Mouse (Mus musculus): ENCODE measurements around the gene Gm10097. TPM values are rescaled to one million over a fixed set of nuclear protein-coding genes. Genes with fewer than 3 reads are reported as not detected.

The Gm10097 gene
- 0.19 TPM in 2 replicates for polyA plus RNA-seq (2015; fragmentation: Nextera tagmentation; extraction: Ambion mirVana)

DNA sequence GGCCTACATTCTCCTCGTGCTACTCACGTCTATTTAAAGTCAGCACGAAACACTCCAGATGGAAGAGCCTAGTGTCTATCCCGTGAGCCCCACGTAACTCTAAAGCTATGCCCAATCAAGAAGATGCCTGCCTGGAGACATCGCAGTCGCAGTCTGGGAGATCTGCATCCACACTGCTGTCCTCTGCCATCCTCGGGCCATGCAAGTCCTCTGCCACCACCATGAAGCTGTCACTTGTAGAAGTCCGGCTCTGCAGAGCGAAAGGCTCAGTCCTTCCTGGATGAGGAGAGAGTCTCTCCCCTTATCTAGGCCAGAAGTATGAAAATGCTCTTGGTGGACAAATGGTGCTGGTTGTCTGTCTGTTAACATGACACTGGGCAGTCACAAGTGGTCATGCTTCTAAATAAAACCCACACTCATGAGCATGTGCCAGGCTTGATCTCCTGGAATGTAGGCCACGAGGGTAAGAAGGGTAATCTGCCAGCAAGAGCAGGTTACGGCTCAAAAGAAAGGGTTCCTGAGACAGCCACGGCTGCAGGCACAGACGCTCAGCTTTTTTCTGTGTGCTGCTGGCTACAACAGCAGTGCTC is at the start of gene Gm10097:
Gene Gm10097, plus strand, starts transcription at position 517 of the 590 bp plus-strand sequence.
- no peak within 1 kb of the TSS for H3K9ac ChIP-seq (ENCODE audit: low read depth, low read length)
- ATAC-seq: no peak
- H3K4me2 ChIP-seq (ENCODE audit: low read length): no peak within 1 kb of the TSS
- no peak within 1 kb of the TSS for H3K27ac ChIP-seq (ENCODE audit: low read length)
- no peaks in the 10 kb centered on the region for H3K4me1 ChIP-seq (ENCODE audit: control insufficient read depth, insufficient read depth, low read length)
- H3K9me3 ChIP-seq (replicated peaks; ENCODE audit: control insufficient read depth, low read length, poor library complexity, severe bottlenecking): no peaks in the 10 kb centered on the region
- H3K27me3 ChIP-seq (ENCODE audit: control insufficient read depth, insufficient read depth, low read depth, low read length): no peaks in the 10 kb centered on the region
- no peak within 1 kb of the TSS for H3K4me3 ChIP-seq (ENCODE audit: low read depth, low read length)
- H3K36me3 ChIP-seq (ENCODE audit: control insufficient read depth, insufficient read depth, low read length): peaks cover 7% of the 10 kb centered on the region
- WGBS: 85% methylated on average over 14 of the region's 14 CpGs

DNA sequence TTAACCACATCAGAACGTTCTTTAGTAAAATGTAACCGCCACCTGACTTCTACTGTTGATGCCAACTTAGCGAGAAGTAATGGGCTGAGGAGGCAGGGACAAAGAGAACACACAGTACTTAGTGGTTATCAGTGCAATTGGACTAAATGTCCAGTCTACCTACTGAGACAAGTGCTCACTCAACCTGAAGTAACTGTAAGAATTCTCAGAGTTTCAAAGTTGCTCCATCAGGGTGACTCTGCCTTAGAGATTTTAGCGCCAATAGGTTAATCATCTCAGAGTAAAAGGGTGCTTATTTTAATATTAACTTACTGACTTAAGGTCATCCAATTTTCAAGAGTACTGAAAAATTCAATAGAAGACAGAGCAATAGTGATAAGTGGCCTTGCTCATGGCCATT is 43.1 kb upstream of the Gm10097 start:
- Histone ChIP-seq H3K4me2 (ENCODE audit: low read length) (no peak overlapping the region), H3K4me1 (ENCODE audit: control insufficient read depth, insufficient read depth, low read length) (no peaks in the 10 kb centered on the region), H3K27ac (ENCODE audit: low read length) (no peak overlapping the region), H3K27me3 (ENCODE audit: control insufficient read depth, insufficient read depth, low read depth, low read length) (no peaks in the 10 kb centered on the region), H3K9me3 (replicated peaks; ENCODE audit: control insufficient read depth, low read length, poor library complexity, severe bottlenecking) (no peaks in the 10 kb centered on the region), H3K4me3 (ENCODE audit: low read depth, low read length) (no peak overlapping the region), H3K9ac (ENCODE audit: low read depth, low read length) (no peak overlapping the region), H3K36me3 (ENCODE audit: control insufficient read depth, insufficient read depth, low read length) (peaks cover 4% of the 10 kb centered on the region)
- no peak for ATAC-seq
- WGBS: 96% methylated on average over 4 of the region's 4 CpGs

DNA sequence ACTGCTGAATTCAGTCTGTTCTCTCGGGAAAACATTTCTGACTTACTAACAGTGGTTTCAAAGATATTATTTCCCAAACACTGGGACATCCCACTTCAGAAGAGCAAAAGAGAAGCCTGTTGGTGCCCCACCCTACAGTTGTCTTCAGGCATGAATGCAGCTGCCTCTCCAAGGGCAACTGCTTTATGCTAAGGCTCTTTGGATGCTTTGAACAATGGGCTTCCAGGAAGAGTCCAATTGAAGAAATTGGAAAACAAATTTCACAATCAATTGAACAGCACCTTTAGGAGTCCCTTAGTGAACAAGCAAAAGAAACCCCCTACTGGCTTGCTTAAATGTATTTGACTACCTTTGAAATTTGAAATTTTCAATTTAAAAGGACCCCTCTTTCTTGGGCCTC is 41.8 kb upstream of the Gm10097 start:
- no peak for ATAC-seq
- Histone ChIP-seq H3K27me3 (ENCODE audit: control insufficient read depth, insufficient read depth, low read depth, low read length) (no peaks in the 10 kb centered on the region), H3K4me2 (ENCODE audit: low read length) (no peak overlapping the region), H3K9me3 (replicated peaks; ENCODE audit: control insufficient read depth, low read length, poor library complexity, severe bottlenecking) (no peaks in the 10 kb centered on the region), H3K9ac (ENCODE audit: low read depth, low read length) (no peak overlapping the region), H3K36me3 (ENCODE audit: control insufficient read depth, insufficient read depth, low read length) (peaks cover 11% of the 10 kb centered on the region), H3K4me1 (ENCODE audit: control insufficient read depth, insufficient read depth, low read length) (no peaks in the 10 kb centered on the region), H3K27ac (ENCODE audit: low read length) (no peak overlapping the region), H3K4me3 (ENCODE audit: low read depth, low read length) (no peak overlapping the region)
- 85% methylated on average over 1 of the region's 1 CpGs for WGBS

DNA sequence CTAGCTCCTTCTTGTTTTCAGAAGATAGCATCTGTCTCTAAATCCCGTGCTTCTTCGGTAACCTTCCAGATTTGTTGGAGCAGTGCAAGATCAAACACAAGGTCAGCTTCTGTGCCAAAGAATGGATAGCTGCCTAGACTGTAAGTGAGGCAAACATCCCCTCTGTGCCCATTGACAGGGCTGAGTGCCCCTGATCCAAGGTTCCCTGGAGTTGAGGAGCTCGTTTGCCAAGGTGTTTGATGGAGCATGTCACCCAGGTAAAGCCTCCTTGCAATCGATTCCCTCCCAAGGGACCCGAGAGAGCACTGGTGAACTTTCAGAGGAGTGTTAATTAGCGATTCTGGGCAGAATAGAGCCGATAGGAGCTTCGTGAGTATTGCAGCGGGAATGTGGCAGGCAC is 40.7 kb upstream of the Gm10097 start:
- Histone ChIP-seq H3K4me1 (ENCODE audit: control insufficient read depth, insufficient read depth, low read length) (no peaks in the 10 kb centered on the region), H3K27me3 (ENCODE audit: control insufficient read depth, insufficient read depth, low read depth, low read length) (no peaks in the 10 kb centered on the region), H3K9ac (ENCODE audit: low read depth, low read length) (no peak overlapping the region), H3K36me3 (ENCODE audit: control insufficient read depth, insufficient read depth, low read length) (peaks cover 19% of the 10 kb centered on the region), H3K9me3 (replicated peaks; ENCODE audit: control insufficient read depth, low read length, poor library complexity, severe bottlenecking) (no peaks in the 10 kb centered on the region), H3K27ac (ENCODE audit: low read length) (no peak overlapping the region), H3K4me3 (ENCODE audit: low read depth, low read length) (no peak overlapping the region), H3K4me2 (ENCODE audit: low read length) (no peak overlapping the region)
- WGBS: 86% methylated on average over 9 of the region's 9 CpGs
- no peak for ATAC-seq

- no peak for ATAC-seq
- H3K4me3 ChIP-seq (ENCODE audit: low read depth, low read length): no peak overlapping the region
- no peaks in the 10 kb centered on the region for H3K9me3 ChIP-seq (replicated peaks; ENCODE audit: control insufficient read depth, low read length, poor library complexity, severe bottlenecking)
- no peaks in the 10 kb centered on the region for H3K27me3 ChIP-seq (ENCODE audit: control insufficient read depth, insufficient read depth, low read depth, low read length)
- H3K27ac ChIP-seq (ENCODE audit: low read length): no peak overlapping the region
- H3K9ac ChIP-seq (ENCODE audit: low read depth, low read length): no peak overlapping the region
- no peaks in the 10 kb centered on the region for H3K4me1 ChIP-seq (ENCODE audit: control insufficient read depth, insufficient read depth, low read length)
- 95% methylated on average over 2 of the region's 2 CpGs for WGBS
- no peak overlapping the region for H3K4me2 ChIP-seq (ENCODE audit: low read length)
- H3K36me3 ChIP-seq (ENCODE audit: control insufficient read depth, insufficient read depth, low read length): peaks cover 19% of the 10 kb centered on the region
Measured at GRCm38 (mm10) chr10:5029161-5029560, 39.8 kb upstream of the Gm10097 start.

GRCm38 (mm10) chr10:5029883-5030282 is 39.1 kb upstream of the Gm10097 start:
- no peaks in the 10 kb centered on the region for H3K9me3 ChIP-seq (replicated peaks; ENCODE audit: control insufficient read depth, low read length, poor library complexity, severe bottlenecking)
- no peak overlapping the region for H3K4me3 ChIP-seq (ENCODE audit: low read depth, low read length)
- no peak overlapping the region for H3K27ac ChIP-seq (ENCODE audit: low read length)
- no peaks in the 10 kb centered on the region for H3K4me1 ChIP-seq (ENCODE audit: control insufficient read depth, insufficient read depth, low read length)
- peaks cover 19% of the 10 kb centered on the region for H3K36me3 ChIP-seq (ENCODE audit: control insufficient read depth, insufficient read depth, low read length)
- no peak overlapping the region for H3K9ac ChIP-seq (ENCODE audit: low read depth, low read length)
- H3K4me2 ChIP-seq (ENCODE audit: low read length): no peak overlapping the region
- ATAC-seq: no peak
- WGBS: 93% methylated on average over 1 of the region's 1 CpGs
- H3K27me3 ChIP-seq (ENCODE audit: control insufficient read depth, insufficient read depth, low read depth, low read length): no peaks in the 10 kb centered on the region

- no peak for ATAC-seq
- 35% methylated on average over 15 of the region's 15 CpGs for WGBS
Measured at GRCm38 (mm10) chr10:5032192-5033048, 36.6 kb upstream of the Gm10097 start.

DNA sequence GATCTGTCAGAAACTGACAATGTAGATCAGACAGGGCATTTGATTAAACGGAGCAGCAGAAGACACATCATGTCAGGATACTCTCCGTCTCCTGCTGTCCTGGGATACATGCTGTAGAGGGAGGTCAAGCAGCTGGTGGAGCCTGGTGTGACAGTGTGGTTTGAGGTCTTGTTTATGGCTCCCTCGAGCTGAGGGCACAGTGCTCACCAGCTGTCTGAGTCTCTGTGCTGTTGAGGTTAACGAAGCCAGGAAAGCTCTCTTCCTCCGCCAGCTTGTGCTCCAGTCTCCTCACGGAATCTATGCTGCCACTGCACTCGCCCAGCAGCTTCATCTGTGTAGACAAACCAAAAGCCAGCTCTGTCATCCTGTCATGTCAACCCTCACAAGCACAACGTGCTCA is 27.7 kb upstream of the Gm10097 start:
- Histone ChIP-seq H3K4me2 (ENCODE audit: low read length) (no peak overlapping the region), H3K27me3 (ENCODE audit: control insufficient read depth, insufficient read depth, low read depth, low read length) (no peaks in the 10 kb centered on the region), H3K36me3 (ENCODE audit: control insufficient read depth, insufficient read depth, low read length) (peaks cover 38% of the 10 kb centered on the region), H3K4me1 (ENCODE audit: control insufficient read depth, insufficient read depth, low read length) (no peaks in the 10 kb centered on the region), H3K9ac (ENCODE audit: low read depth, low read length) (no peak overlapping the region), H3K9me3 (replicated peaks; ENCODE audit: control insufficient read depth, low read length, poor library complexity, severe bottlenecking) (no peaks in the 10 kb centered on the region), H3K27ac (ENCODE audit: low read length) (no peak overlapping the region), H3K4me3 (ENCODE audit: low read depth, low read length) (no peak overlapping the region)
- no peak for ATAC-seq
- WGBS: 79% methylated on average over 8 of the region's 8 CpGs

More at GRCm38 (mm10) chr10:5032192-5033048, 36.6 kb upstream of the Gm10097 start:
- H3K9ac ChIP-seq (ENCODE audit: low read depth, low read length): no peak overlapping the region
- no peaks in the 10 kb centered on the region for H3K27me3 ChIP-seq (ENCODE audit: control insufficient read depth, insufficient read depth, low read depth, low read length)
- H3K4me2 ChIP-seq (ENCODE audit: low read length): no peak overlapping the region
- no peaks in the 10 kb centered on the region for H3K9me3 ChIP-seq (replicated peaks; ENCODE audit: control insufficient read depth, low read length, poor library complexity, severe bottlenecking)
- H3K4me3 ChIP-seq (ENCODE audit: low read depth, low read length): no peak overlapping the region
- no peak overlapping the region for H3K27ac ChIP-seq (ENCODE audit: low read length)
- no peaks in the 10 kb centered on the region for H3K4me1 ChIP-seq (ENCODE audit: control insufficient read depth, insufficient read depth, low read length)
- peaks cover 22% of the 10 kb centered on the region for H3K36me3 ChIP-seq (ENCODE audit: control insufficient read depth, insufficient read depth, low read length)

- Histone ChIP-seq H3K4me1 (ENCODE audit: control insufficient read depth, insufficient read depth, low read length) (no peaks in the 10 kb centered on the region), H3K9ac (ENCODE audit: low read depth, low read length) (no peak overlapping the region), H3K36me3 (ENCODE audit: control insufficient read depth, insufficient read depth, low read length) (peaks cover 45% of the 10 kb centered on the region), H3K27me3 (ENCODE audit: control insufficient read depth, insufficient read depth, low read depth, low read length) (no peaks in the 10 kb centered on the region), H3K4me3 (ENCODE audit: low read depth, low read length) (no peak overlapping the region), H3K27ac (ENCODE audit: low read length) (no peak overlapping the region), H3K9me3 (replicated peaks; ENCODE audit: control insufficient read depth, low read length, poor library complexity, severe bottlenecking) (no peaks in the 10 kb centered on the region), H3K4me2 (ENCODE audit: low read length) (no peak overlapping the region)
- WGBS: 92% methylated on average over 8 of the region's 8 CpGs
- no peak for ATAC-seq
Measured at GRCm38 (mm10) chr10:5044481-5044880, 24.5 kb upstream of the Gm10097 start.

Measured in midbrain, embryonic 16.5 days (tissue).